Mouse (Mus musculus) lung, embryonic 14.5 days (tissue): Measurements from ENCODE around the gene Psmg4. TPM values are rescaled to one million over a fixed set of nuclear protein-coding genes. Genes with fewer than 3 reads are reported as not detected.

Source experiments
- ATAC-seq: fragments of 200-750 bp; cut with Nextera tagmentation; 2 replicates; pipeline ENCODE4 v1.8.0; 2017; ENCODE audit warnings: mild to moderate bottlenecking, moderate TSS enrichment, moderate library complexity; ENCODE audit not compliant: insufficient read depth
- DNase-seq: peaks from one replicate; pipeline ENCODE4 v3.0.0-alpha.2; 2015
- H3K27ac ChIP-seq: fragments of 300-500 bp; sonication (generic); 2 replicates; pipeline ENCODE4 v1.5.1; 2014; ENCODE audit warnings: low read depth, mild to moderate bottlenecking, moderate library complexity
- H3K27me3 ChIP-seq: fragments of 300-500 bp; sonication (generic); 2 replicates; pipeline ENCODE4 v1.6.1; 2014; ENCODE audit warnings: low read length, control low read depth; ENCODE audit not compliant: insufficient read depth
- H3K36me3 ChIP-seq: fragments of 300-500 bp; sonication (generic); 2 replicates; pipeline ENCODE4 v1.6.1; 2014; ENCODE audit warnings: control low read depth; ENCODE audit not compliant: insufficient read depth
- H3K4me1 ChIP-seq: fragments of 300-500 bp; sonication (generic); 2 replicates; pipeline ENCODE4 v1.6.1; 2014; ENCODE audit warnings: antibody characterized with exemption, control low read depth; ENCODE audit not compliant: insufficient read depth
- H3K4me2 ChIP-seq: fragments of 300-500 bp; sonication (generic); 2 replicates; pipeline ENCODE4 v1.6.1; 2014; ENCODE audit warnings: mild to moderate bottlenecking
- H3K4me3 ChIP-seq: fragments of 300-500 bp; sonication (generic); 2 replicates; pipeline ENCODE4 v1.5.1; 2014; ENCODE audit warnings: low read depth, low read length
- H3K9ac ChIP-seq: fragments of 300-500 bp; sonication (generic); 2 replicates; pipeline ENCODE4 v1.6.1; 2014
- H3K9me3 ChIP-seq: fragments of 300-500 bp; sonication (generic); 2 replicates; pipeline ENCODE4 v1.6.1; 2016; ENCODE audit warnings: low read depth, low read length, control low read depth
- CTCF ChIP-seq: IDR thresholded peaks from 2 replicates; pipeline ENCODE4 v1.5.1; 2016; ENCODE audit warnings: antibody characterized with exemption, low read depth
- WGBS: fragments of 180-500 bp; shearing (Covaris S2); extraction: QIAGEN DNeasy Blood & Tissue Kit; methylation state at CpG from one replicate; pipeline ENCODE4 v1.1.7; 2014; 5-methylcytosine and 5-hydroxymethylcytosine counted together
- polyA plus RNA-seq: library from polyadenylated mRNA; unstranded; fragments of >200 nt; fragmentation: Nextera tagmentation; extraction: Ambion mirVana; gene quantifications from 2 replicates; pipeline ENCODE4 v1.2.1, GENCODE M21; 2014

The Psmg4 gene
- 73.7 and 78.0 TPM in 2 replicates for polyA plus RNA-seq

- peak within 1 kb of the TSS; percentile 66 for H3K4me3 ChIP-seq
- peak within 1 kb of the TSS; percentile 79 for H3K4me2 ChIP-seq
- no peak for TF ChIP-seq CTCF
- peak within 1 kb of the TSS; percentile 66 for H3K9ac ChIP-seq
- H3K36me3 ChIP-seq: peaks cover 8% of the 10 kb centered on the region; the same call in 1 of the 2 replicates
- no peaks in the 10 kb centered on the region for H3K27me3 ChIP-seq
- ATAC-seq: peak; percentile 97
- 2% methylated on average over 44 of the region's 44 CpGs for WGBS
- peak within 1 kb of the TSS; percentile 97 for H3K27ac ChIP-seq
- peak; percentile 94 for DNase-seq
- no peaks in the 10 kb centered on the region for H3K9me3 ChIP-seq
- peaks cover 12% of the 10 kb centered on the region for H3K4me1 ChIP-seq
These were observed at the start of gene Psmg4 for GRCm38 (mm10) chr13:34162491-34163303. Psmg4 (plus strand) TSS chr13:34162964.

DNA sequence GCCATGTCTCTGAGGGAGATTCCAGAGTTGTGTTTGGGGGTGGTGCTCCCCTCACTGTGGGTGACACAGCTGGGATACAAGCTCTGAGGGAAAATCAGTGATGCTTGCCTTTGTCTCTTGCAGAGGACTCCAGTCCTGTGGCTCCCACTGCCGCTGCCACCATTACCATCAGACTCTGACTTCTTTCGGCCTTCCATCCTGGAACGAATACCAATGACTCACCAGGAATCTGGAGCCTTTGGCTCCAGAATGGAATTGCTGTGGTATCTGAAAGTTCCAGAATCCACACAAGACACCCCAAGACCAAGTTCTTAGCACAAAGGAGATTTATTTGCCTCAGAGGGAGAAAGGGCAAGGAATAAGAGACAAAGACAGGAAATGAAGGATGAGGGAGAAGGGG lies 49.7 kb upstream of the Psmg4 start:
- ATAC-seq: no peak

DNA sequence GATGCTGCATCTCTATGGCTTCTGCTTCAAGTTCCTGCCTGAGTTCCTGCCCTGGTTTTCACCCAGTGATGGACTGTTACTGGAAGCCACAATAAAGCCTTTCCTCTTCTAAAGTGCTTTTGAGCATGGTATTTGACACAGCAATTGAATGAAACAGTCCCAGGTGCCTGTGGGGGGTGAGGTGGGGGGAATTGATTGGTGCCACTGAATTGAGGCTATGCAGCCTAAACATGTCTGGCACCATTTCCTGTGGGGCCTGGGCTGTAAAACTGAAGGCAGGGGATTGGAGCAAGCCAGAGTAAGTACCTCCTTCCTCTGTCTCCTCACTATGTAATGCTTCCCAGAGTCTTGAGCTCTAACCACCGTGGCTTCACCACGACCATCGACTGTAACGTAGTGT lies 48.1 kb upstream of the Psmg4 start:
- no peaks in the 10 kb centered on the region for H3K9me3 ChIP-seq
- no peak for TF ChIP-seq CTCF
- no peaks in the 10 kb centered on the region for H3K4me1 ChIP-seq
- ATAC-seq: no peak
- no peak overlapping the region for H3K4me3 ChIP-seq
- DNase-seq: no peak
- no peaks in the 10 kb centered on the region for H3K27me3 ChIP-seq
- H3K27ac ChIP-seq: no peak overlapping the region
- WGBS: 84% methylated on average over 4 of the region's 4 CpGs
- no peaks in the 10 kb centered on the region for H3K36me3 ChIP-seq
- H3K4me2 ChIP-seq: no peak overlapping the region
- no peak overlapping the region for H3K9ac ChIP-seq

More for the DNA sequence above, 49.7 kb upstream of the Psmg4 start:
- Histone ChIP-seq H3K9ac (no peak overlapping the region), H3K27me3 (no peaks in the 10 kb centered on the region), H3K4me2 (no peak overlapping the region), H3K36me3 (no peaks in the 10 kb centered on the region), H3K9me3 (no peaks in the 10 kb centered on the region), H3K4me1 (no peaks in the 10 kb centered on the region), H3K27ac (no peak overlapping the region), H3K4me3 (no peak overlapping the region)
- 90% methylated on average over 3 of the region's 3 CpGs for WGBS
- no peak for TF ChIP-seq CTCF
- no peak for DNase-seq

- Histone ChIP-seq H3K36me3 (no peaks in the 10 kb centered on the region), H3K4me3 (no peak overlapping the region), H3K27me3 (no peaks in the 10 kb centered on the region), H3K9ac (no peak overlapping the region), H3K9me3 (no peaks in the 10 kb centered on the region), H3K27ac (no peak overlapping the region), H3K4me2 (no peak overlapping the region), H3K4me1 (no peaks in the 10 kb centered on the region)
- DNase-seq (no peak), ATAC-seq (no peak)
- no peak for TF ChIP-seq CTCF
- 59% methylated on average over 6 of the region's 6 CpGs for WGBS
These were observed 46.3 kb upstream of the Psmg4 start for GRCm38 (mm10) chr13:34116508-34116907.

DNA sequence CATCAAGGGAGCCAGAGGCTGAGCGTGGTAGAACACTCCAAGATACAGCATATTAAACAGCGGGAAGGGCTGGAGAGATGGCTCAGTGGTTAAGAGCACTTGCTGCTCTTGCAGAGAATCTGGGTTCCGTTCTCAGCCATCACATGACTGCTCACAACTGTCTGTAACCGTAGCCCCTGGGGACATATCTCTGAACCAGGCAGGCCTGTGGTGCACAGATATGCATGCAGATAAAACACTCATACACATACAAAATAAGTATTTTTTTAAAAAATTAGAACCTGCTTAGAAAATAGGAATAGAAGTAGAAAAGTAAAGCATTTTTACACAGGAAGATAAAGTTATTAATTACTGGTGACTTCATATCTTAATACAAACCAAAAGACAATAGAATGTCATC lies 43.9 kb upstream of the Psmg4 start:
- Histone ChIP-seq H3K27ac (no peak overlapping the region), H3K4me2 (no peak overlapping the region), H3K4me1 (no peaks in the 10 kb centered on the region), H3K36me3 (no peaks in the 10 kb centered on the region), H3K9me3 (no peaks in the 10 kb centered on the region), H3K9ac (no peak overlapping the region), H3K4me3 (no peak overlapping the region), H3K27me3 (no peaks in the 10 kb centered on the region)
- no peak for TF ChIP-seq CTCF
- DNase-seq (no peak), ATAC-seq (no peak)
- 68% methylated on average over 4 of the region's 4 CpGs for WGBS

GRCm38 (mm10) chr13:34119406-34119805 lies 43.4 kb upstream of the Psmg4 start:
- no peak overlapping the region for H3K4me2 ChIP-seq
- no peak for DNase-seq
- no peaks in the 10 kb centered on the region for H3K27me3 ChIP-seq
- ATAC-seq: no peak
- 25% methylated on average over 4 of the region's 4 CpGs for WGBS
- H3K9ac ChIP-seq: no peak overlapping the region
- H3K27ac ChIP-seq: no peak overlapping the region
- H3K9me3 ChIP-seq: no peaks in the 10 kb centered on the region
- H3K4me1 ChIP-seq: no peaks in the 10 kb centered on the region
- H3K4me3 ChIP-seq: no peak overlapping the region
- no peak for TF ChIP-seq CTCF
- H3K36me3 ChIP-seq: 0 out of 2 replicates have a peak, but pooled peaks cover under 1% of the 10 kb centered on the region

DNA sequence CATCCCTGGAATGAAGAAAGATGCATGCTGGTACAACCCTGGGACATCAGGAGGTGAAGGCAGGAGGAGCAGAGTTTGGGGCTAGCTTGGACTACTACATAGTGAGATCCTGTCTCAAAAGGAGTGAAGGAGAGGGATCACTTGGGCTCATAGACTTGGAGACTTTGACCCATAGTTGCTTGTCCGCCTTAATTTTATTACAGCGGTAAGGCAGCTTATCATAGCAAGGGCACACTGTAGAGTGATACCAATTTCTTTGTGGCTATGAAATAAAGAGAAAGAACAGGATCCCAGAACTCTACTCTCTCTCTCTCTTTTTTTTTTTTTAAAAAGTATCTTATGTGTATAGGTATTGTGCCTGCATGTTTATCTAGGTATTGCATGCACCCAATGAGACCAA lies 42.2 kb upstream of the Psmg4 start:
- no peaks in the 10 kb centered on the region for H3K27me3 ChIP-seq
- no peak overlapping the region for H3K9ac ChIP-seq
- H3K36me3 ChIP-seq: peaks cover 9% of the 10 kb centered on the region; the same call in 1 of the 2 replicates
- H3K4me3 ChIP-seq: no peak overlapping the region
- ATAC-seq (no peak), DNase-seq (no peak)
- H3K4me2 ChIP-seq: no peak overlapping the region
- H3K27ac ChIP-seq: no peak overlapping the region
- TF ChIP-seq CTCF: no peak
- 92% methylated on average over 2 of the region's 2 CpGs for WGBS
- H3K9me3 ChIP-seq: no peaks in the 10 kb centered on the region
- H3K4me1 ChIP-seq: no peaks in the 10 kb centered on the region
